Mouse (Mus musculus) splenic B cell, adult 2 months (primary cell): ENCODE data around the gene Vwa8.

ENCODE experiments used
- DNase-seq: peaks from one replicate; pipeline ENCODE4 v3.0.0-alpha.2; 2011; ENCODE audit warnings: low read depth, low spot score
- H3K27me3 ChIP-seq: 2 replicates; pipeline ENCODE4 v1.6.1; 2012; ENCODE audit warnings: mild to moderate bottlenecking, low read length, moderate library complexity, mixed read lengths; ENCODE audit not compliant: control insufficient read depth, poor library complexity, insufficient read depth, severe bottlenecking
- H3K36me3 ChIP-seq: 2 replicates; pipeline ENCODE4 v1.6.1; 2012; ENCODE audit warnings: mild to moderate bottlenecking, low read length, moderate library complexity, mixed read lengths; ENCODE audit not compliant: control insufficient read depth, poor library complexity, insufficient read depth, severe bottlenecking

The Vwa8 gene

GRCm38 (mm10) chr14:79143696-79144095 is 294.8 kb downstream of the Vwa8 start:
- DNase-seq = no peak
- no peaks in the 10 kb centered on the region for H3K27me3 ChIP-seq
- no peaks in the 10 kb centered on the region for H3K36me3 ChIP-seq

DNA sequence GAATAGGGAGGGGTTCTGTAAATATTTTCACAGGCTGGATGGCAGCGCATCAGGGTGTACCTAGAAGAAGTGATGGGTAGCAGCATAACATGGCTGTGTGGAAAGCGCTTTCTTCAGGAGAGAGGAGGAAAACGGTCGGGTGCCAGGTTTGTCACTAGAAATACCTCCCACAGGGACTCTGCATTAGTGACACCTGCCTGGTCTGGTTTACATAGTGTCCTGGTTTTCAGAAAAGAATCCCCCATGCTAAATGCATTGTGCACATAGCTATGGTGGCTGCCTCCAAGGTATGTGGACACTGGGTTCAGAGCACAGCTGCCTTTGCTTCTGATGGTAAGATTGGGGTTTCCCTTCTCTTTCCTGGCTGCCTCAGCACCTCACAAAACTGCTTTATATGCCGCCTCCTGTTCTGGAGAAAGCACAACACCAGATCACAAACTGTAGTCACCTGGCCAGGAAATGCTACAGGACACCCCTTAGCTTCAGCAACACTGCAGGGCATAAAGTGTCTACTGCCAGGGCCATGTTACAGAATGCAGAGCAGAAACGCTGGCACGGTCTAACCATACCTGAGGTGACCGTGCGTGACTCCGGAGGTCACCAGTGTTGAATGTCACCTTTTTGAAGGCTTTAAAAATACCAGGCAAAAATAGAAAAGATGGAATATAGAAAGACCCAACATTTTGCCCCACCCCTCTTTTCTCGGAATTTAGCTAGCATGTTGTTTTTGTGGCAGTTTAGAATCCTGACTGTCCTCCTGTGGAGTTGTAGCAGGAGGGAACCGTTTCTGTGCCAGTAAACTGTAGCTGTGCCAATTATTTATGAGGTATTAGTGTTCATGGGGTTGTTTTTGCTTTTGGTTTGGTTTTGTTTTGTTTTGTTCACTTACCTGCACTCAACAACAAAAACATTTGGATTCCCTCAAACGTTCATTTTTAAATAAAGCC is 295.7 kb downstream of the Vwa8 start:
- H3K27me3 ChIP-seq = no peaks in the 10 kb centered on the region
- no peaks in the 10 kb centered on the region for H3K36me3 ChIP-seq
- DNase-seq = no peak

DNA sequence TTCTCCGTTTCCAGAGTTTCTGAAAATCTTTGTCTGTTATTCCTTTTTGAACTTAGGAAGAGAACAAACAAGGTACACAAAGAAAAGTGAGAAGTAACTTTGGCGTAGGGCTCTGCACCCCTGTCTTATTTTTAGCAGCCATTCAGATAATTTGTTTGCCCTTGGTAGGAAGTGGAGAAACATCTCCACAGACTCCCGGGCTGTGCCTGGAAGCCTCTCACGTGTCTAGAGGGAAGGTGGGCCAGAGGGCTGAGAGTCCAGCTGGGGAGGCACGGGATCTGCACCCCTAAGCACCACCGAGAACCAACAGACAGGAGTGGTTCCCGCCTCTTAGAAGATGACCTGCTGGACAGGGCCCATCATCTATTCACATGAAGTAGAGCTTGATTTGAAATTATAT is 302.9 kb downstream of the Vwa8 start:
- no peaks in the 10 kb centered on the region for H3K27me3 ChIP-seq
- H3K36me3 ChIP-seq = no peaks in the 10 kb centered on the region
- no peak for DNase-seq

DNA sequence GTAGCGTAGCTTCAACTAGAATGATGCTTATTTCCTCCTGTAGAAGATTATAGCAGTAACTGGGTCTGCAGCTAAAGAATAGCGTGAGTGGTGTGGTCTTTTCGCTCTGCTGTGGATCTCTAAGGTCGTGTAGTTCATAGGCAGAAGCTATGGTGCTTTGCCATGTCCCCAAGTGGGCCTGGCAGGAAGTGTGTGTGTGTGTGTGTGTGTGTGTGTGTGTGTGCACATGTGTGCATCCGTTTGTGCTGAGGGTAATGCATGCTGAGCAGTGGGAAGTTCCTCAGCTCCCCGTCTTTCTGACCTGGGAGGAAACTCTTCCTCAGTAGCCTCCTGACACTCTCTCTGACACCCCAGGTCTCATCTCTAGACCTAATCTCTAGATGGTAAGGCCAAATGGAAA is 305.0 kb downstream of the Vwa8 start:
- peak; percentile 25 for DNase-seq
- Histone ChIP-seq H3K36me3 (no peaks in the 10 kb centered on the region), H3K27me3 (no peaks in the 10 kb centered on the region)

DNA sequence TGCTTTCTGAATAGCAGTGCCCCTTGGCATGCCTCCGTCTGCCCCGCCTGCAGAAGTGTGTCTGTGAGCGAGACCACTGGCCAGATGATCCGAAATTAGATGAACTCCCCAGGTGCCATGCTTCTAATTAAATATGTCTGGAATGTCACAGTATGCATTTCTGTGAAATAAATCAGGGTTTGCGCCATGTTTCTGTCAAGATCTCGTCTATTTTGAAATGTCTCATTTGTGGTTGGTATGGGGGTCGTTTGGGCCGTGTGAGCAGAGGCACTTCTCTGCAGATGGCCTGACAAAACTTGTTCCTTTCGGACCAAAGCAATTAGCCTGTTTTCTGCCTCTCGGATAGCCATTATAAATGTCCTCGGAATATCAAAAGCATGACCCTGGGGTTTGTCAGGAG is 306.1 kb downstream of the Vwa8 start:
- DNase-seq = no peak
- Histone ChIP-seq H3K36me3 (no peaks in the 10 kb centered on the region), H3K27me3 (no peaks in the 10 kb centered on the region)

DNA sequence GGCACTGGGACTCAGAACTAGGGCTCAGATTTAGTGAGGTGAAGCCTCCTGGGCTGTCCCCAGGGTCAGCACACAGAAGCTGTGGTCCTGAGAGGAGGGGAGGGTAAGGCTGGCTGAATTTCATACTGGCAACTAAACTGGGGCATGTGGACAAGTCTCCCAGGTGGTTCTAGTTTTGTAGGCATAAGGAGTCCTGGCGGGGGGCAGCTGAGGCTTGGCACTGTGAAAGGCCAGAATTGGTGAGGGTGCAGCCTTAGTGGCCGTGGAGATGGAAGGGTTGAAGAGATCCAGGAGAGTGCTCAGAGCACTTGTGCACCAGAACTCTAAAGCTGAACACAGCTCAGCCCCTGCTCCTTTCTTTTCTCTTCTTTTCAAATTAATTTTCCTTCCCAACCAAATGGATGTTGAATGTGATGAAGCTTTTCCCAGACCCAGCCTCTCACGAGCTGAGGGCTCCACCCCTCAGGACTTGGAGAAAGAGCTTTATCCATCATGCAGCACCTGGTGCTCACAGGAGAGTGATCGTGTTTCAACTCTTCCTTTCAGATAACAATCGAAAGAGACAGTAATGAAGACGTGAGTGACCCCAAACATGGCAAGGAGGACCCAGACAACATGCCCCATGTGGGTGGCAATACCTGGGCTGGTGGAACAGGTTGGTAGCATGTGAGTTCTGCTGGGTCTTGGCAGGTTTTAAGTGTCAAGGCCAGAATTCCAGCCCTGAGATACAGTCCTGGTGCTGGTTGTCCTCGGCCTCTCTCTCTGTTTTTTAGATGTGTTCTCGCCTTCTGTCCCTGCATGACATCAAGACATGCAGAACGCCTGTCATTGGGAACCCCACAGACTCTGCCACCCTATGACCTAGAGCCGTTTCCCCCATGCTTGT is 307.9 kb downstream of the Vwa8 start:
- Histone ChIP-seq H3K36me3 (no peaks in the 10 kb centered on the region; the same call in 1 of the 2 replicates), H3K27me3 (no peaks in the 10 kb centered on the region)
- DNase-seq = no peak

DNA sequence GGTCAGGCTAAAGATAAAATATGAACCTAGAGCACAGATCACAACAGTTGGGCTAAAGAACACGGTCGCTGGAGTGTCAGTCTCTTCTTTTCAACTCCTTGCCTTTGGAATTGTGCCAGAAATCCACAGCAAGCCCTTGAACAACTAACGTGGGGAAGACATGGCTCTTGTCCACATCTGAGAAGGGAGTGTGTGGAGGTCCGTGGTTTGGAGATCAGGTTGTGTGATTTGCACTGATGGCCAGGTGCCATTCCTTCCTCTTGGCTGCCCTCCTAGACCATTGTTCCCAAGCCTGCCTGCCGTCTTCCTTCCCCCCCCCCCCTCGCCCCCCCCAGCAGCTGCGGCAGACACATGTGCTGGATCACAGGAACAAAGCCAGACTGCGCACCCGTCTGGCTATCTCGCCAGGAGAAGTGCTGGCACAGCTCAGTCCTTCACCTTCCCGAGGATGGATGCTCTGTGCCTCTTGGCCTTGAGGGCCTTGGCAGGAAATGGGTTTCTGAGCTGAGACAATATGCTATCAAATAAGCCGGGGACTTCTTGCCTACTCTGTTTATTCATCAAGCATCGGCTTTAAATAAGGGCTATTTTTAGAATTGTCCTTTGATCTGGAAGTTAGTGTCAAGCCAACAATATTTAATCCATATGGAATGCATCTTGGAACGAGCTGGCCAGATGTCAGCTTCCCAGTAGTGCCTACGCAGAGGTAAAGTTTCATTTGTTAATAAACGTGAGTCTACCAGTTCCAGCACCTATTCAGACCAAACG is 308.8 kb downstream of the Vwa8 start:
- Histone ChIP-seq H3K36me3 (no peaks in the 10 kb centered on the region; the same call in 1 of the 2 replicates), H3K27me3 (no peaks in the 10 kb centered on the region)
- no peak for DNase-seq

GRCm38 (mm10) chr14:79158219-79158521 is 309.3 kb downstream of the Vwa8 start:
- DNase-seq = no peak
- Histone ChIP-seq H3K27me3 (no peaks in the 10 kb centered on the region), H3K36me3 (no peaks in the 10 kb centered on the region; the same call in 1 of the 2 replicates)

DNA sequence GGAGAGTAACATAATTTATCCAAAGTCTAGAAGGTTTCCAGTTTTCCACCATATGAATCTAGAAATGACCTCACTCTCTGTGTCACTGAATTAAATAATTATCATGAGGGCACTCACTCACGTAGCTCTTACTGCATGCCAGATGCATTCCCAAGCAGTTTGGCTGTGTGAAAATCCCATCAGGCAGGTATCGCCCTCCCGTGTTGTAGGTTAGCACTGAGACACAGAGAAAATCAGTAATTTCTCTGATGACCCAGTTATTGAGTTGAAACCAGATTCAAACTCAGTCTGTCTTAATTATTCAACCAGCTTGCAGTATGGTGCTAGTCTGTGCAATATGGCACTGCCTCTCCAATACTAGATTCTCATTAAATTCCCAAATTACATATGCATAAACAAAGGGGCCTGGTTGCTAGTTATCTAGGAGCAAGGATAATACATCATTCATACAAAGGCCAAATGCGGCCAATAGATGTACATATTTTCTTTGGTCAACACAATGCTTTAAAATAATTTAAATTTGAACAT is 309.9 kb downstream of the Vwa8 start:
- Histone ChIP-seq H3K27me3 (no peaks in the 10 kb centered on the region), H3K36me3 (no peaks in the 10 kb centered on the region; the same call in 1 of the 2 replicates)
- no peak for DNase-seq

DNA sequence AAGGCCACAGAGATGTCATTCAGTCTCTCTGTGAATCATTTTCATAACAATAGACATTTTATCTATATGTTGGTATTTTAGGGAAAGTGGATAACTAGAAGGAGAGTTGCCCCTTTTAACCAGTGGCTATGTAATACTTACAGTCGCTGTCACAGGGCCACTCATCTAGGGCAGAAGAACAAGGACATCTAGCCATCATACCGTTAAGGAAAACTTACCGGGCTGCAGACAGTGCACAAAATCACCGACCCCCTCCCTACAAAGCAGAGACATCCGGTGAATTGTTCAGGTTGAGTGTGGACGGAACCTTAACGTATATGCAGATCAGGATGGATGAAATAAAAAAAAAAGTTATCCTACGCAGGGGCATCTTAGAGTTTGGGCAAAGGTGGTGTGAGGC is 310.6 kb downstream of the Vwa8 start:
- no peaks in the 10 kb centered on the region for H3K27me3 ChIP-seq

DNA sequence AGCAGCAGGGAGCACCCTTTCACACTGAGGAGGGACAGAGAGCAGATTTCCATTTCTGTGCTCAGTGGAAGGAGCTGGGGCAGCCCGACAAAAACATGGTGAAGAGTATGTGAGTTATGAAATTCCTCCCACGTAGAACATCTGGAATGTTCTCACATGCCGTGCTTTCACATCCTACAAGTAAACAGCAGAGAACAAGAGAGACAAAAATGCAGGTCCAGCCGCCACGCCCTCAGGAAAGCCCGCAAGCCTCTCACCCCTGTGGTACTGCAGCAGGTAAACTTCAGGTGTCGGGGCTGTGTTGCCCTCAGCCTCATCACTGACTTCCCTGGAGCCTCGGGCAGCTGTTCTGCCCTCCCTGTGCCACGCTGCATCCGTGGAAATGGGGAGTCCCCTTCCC is 311.6 kb downstream of the Vwa8 start:
- H3K36me3 ChIP-seq = no peaks in the 10 kb centered on the region; the same call in 1 of the 2 replicates
- no peak for DNase-seq
- no peaks in the 10 kb centered on the region for H3K27me3 ChIP-seq

More for the DNA sequence above, 310.6 kb downstream of the Vwa8 start:
- DNase-seq = no peak
- no peaks in the 10 kb centered on the region; the same call in 1 of the 2 replicates for H3K36me3 ChIP-seq

GRCm38 (mm10) chr14:79160966-79161365 is 312.1 kb downstream of the Vwa8 start:
- Histone ChIP-seq H3K27me3 (no peaks in the 10 kb centered on the region), H3K36me3 (no peaks in the 10 kb centered on the region; the same call in 1 of the 2 replicates)
- DNase-seq = no peak

DNA sequence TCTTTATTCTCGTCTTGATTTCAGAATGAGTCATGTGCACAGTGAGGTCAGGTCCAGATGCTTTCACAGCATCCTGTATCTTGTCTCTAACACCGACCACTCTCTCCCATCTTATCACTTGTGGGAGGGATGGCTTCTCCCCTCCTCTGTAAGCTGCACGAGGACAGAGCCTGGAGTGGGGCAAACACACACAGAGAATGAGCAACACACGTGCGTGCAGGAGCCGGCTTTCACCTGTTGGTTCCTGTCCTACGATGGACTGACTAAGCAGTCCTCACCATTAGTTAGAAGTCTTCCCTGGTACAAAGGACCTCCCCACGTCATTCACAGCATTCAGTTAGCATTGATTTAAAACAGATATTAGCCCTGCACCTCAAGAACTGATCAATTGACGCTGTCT is 312.9 kb downstream of the Vwa8 start:
- Histone ChIP-seq H3K27me3 (no peaks in the 10 kb centered on the region), H3K36me3 (no peaks in the 10 kb centered on the region; the same call in 1 of the 2 replicates)

GRCm38 (mm10) chr14:79162678-79163077 is 313.8 kb downstream of the Vwa8 start:
- DNase-seq = no peak
- Histone ChIP-seq H3K36me3 (no peaks in the 10 kb centered on the region; the same call in 1 of the 2 replicates), H3K27me3 (no peaks in the 10 kb centered on the region)

More for the DNA sequence above, 312.9 kb downstream of the Vwa8 start:
- DNase-seq = no peak
